Mouse (Mus musculus) brain, adult 2 months (tissue): Measurements from ENCODE around the gene Tmem256.

Source experiments
- DNase-seq: peaks from one replicate; pipeline ENCODE4 v3.0.0; 2011; ENCODE audit warnings: low read depth, low spot score

Gene Tmem256

GRCm38 (mm10) chr11:69815155-69815554 is 23.2 kb upstream of the Tmem256 start, which contains the start of gene Gm39566:
TSS of gene Gm39566 (minus strand) at chr11:69815298.
- DNase-seq: no peak

- DNase-seq: no peak
These were observed 21.8 kb upstream of the Tmem256 start for GRCm38 (mm10) chr11:69816520-69816919.

- no peak for DNase-seq
These were observed 19.9 kb upstream of the Tmem256 start, which contains the start of gene Spem2 for GRCm38 (mm10) chr11:69818365-69818764. TSS of gene Spem2 (minus strand) at chr11:69818465.

GRCm38 (mm10) chr11:69818871-69819270 is 19.4 kb upstream of the Tmem256 start:
- no peak for DNase-seq

GRCm38 (mm10) chr11:69822080-69822479 is 16.2 kb upstream of the Tmem256 start, which contains the start of gene Spem1:
TSS of gene Spem1 (minus strand) at chr11:69822180.
- no peak for DNase-seq

DNA sequence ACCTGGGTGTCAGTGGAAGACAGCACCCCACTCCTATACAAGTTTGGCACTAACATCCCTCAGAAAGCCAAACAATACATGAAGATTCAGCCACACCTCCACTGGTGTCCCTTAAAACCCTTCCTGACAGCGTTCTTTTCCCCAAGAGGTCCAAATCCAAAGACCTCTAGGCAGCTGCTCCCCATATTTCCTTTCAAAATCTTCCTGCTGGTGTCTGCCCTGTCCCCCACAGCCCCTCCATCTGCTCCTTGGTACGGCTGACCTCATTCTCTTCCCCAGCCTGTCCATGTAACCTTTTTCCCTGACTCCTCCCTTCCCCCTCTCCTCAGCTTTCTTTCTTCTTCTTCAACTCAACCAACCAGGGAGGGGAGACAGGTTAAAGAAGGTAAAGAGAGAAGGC is 14.9 kb upstream of the Tmem256 start:
- DNase-seq: no peak

- no peak for DNase-seq
These were observed 9.5 kb upstream of the Tmem256 start for GRCm38 (mm10) chr11:69828832-69829231.

GRCm38 (mm10) chr11:69833554-69833953 is 4.8 kb upstream of the Tmem256 start:
- DNase-seq: no peak

- DNase-seq: peak; percentile 43
These were observed 4.2 kb upstream of the Tmem256 start for GRCm38 (mm10) chr11:69834001-69834549.

DNA sequence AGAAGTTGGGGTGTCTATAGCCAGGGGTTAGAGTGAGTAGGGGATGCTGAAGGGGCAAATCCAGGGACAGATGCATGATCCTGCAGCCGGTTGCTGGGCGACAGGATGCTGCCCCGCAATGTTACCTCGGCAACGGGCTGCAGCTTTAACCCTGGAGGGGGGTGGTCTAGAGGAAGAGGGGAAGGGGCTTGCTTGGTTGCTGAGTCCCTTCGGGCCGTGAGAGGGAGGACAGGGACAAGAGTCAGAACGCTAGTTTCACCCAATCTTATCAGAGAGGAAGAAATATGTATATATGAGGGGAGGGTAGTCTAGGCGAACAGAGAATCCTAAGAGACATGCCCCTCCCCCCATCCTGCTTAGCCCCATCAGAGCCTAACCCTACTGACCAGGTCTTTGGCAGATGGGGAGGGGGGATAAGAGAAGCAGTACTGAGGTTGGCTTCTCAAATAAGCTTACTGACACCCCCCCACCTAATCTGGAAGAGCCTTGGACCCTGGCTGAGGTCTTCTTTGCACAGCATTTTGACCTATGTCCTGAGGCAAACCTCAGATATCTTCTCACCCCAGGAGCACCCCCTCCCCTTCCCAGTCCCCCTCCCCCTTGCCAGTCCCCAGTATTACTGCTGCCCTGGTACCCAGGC is 2.9 kb upstream of the Tmem256 start:
- no peak for DNase-seq

DNA sequence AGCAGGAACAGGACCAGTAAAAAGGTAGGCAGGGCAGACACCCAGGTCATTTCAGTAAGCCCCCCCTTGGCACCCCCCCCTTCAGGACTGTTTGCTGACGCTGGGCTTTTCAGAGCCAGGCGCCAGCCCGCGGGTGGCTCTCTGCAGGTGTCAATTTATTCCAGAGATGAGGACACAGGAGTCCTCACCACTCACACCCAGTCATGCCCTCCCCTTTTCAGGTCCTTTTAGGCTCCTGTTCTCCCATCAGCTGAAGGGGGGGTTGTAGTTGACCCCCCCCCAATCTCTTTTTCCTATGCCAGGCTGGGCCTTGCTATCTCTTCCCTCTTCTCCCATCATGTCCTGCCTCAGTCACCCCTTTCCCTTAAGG is 2.4 kb upstream of the Tmem256 start:
- no peak for DNase-seq

DNA sequence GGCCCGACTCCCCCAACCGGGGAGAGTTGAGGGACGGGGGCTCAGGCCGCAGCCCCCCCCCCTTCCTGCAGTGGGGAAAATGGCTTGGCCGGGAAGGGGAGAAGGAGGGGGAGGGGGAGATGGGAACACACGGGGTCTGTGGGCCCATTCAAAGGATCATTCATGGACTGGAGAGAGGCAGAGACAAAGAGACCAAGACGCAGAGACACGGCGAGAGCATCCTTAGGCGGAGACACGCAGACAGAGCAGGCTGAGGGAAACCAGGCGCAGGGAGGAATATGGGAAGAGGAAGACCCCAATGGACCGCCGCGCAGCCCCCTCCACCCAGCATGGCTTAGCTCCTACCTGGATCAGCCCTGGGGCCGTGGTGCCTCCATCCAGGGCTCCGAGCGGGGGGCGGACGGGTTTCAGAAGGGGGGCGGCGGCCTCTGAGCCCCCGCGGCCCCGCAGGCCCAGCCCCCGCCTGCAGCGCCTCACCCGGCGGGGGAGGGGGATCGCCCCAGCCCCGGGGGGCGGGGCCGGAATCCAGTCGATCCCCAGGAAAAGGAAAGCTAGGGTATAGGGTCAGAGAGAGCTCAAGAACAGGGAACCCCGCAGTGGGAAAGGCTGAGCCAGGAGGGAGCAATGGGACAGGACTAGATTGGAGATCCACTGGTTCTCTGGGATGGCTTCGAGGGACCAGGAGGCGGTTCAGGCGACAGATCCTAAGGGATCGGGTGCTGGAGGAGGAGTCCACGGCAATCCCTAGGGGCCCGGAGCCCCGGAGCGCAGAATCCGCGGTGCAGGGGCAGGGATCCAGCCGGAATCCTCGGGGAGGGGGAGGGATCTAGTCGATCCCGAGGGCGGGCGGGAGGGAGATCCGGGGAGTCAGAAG is 1.4 kb upstream of the Tmem256 start:
- DNase-seq: peak; percentile 51

- DNase-seq: no peak
These were observed 736 bp upstream of the Tmem256 start, which contains the start of gene Nlgn2 for GRCm38 (mm10) chr11:69837604-69837951. TSS of gene Nlgn2 (minus strand) at chr11:69837784.

- DNase-seq: no peak
These were observed 395 bp downstream of the Tmem256 start for GRCm38 (mm10) chr11:69838714-69839104.

GRCm38 (mm10) chr11:69846198-69846680 is 7.9 kb downstream of the Tmem256 start, which contains the start of gene Plscr3:
TSS of gene Plscr3 (plus strand) at chr11:69846376.
- DNase-seq: peak; percentile 92

GRCm38 (mm10) chr11:69846738-69847688 is 8.7 kb downstream of the Tmem256 start:
- DNase-seq: no peak

DNA sequence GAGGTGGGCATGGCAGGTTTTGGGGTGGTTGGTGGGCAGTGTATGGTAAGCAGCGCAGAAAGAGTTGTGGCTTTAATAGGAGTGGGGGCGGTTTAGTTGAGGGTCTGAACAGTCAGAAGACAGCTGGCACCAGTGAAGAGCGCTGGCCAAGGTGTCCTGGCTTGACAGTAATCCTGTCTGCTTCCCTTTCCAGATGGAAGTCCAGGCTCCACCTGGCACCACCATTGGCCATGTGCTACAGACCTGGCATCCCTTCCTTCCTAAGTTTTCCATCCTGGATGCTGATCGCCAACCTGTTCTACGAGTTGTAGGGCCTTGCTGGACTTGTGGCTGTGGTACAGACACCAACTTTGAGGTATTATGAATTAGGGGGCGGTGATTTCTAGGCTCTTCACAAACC is 9.7 kb downstream of the Tmem256 start:
- DNase-seq: peak; percentile 89

DNA sequence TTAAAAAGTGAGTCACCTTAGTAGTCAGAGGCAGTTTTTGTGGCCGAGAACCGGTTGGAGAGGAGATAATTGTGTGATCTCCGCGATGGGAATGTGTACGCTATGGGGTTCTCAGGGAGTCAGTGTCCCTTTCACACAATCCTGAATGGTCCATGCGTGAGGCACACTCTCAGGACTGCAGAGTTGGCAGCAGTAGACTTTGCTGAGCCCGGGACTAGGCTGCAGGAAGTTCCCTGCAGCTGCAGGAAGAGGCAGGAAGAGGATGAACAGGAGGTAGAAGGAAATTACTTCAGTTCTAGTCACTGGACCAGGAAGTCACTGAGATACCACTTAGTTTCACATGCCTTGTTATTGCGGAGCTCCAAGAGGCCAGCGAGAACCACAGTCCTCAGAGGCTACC is 10.8 kb downstream of the Tmem256 start:
- no peak for DNase-seq

DNA sequence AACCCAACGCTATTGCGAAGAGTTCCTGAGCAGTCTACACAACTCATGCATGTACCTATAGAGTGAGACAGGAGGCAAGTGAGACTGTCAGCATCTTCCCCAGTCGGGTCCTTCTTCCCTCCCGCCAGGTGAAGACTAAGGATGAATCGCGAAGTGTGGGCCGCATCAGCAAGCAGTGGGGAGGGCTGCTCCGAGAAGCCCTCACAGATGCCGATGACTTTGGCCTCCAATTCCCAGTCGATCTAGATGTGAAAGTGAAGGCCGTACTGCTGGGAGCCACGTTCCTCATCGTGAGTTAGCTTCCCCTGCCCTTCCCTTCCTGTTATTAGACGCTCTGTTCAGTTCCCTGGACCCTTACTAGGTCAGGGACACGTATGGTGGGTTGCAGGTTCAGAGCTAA is 11.6 kb downstream of the Tmem256 start:
- DNase-seq: no peak

GRCm38 (mm10) chr11:69850754-69851153 is 12.4 kb downstream of the Tmem256 start:
- DNase-seq: no peak

DNA sequence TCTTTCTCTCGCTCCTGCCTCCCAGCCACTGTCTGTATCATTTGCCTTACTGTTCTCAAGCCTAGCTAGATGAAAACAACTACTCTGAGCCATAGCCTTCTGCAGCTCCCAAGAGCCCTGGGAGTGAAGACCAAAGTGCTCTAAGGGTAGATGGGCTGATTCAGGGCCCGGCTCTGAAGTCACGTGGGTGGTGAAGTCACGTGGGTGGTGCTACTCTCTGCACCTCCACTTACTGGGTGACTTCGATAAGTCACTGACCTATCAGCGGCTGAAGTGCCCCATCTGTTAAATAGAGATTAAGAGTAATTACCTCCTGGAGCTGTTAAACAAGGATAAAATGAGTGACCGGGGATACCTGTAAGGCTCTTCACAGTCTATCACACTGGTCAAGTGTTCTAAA is 15.7 kb downstream of the Tmem256 start:
- no peak for DNase-seq
